Mouse (Mus musculus) hindbrain, embryonic 10.5 days (tissue): ENCODE measurements around the gene Cnppd1. TPM values are rescaled to one million over a fixed set of nuclear protein-coding genes. Genes with fewer than 3 reads are reported as not detected.

Experiments used
- DNase-seq: peaks from one replicate; pipeline ENCODE4 v3.0.0-alpha.2; 2017; ENCODE audit warnings: low spot score
- H3K27ac ChIP-seq: fragments of 300-500 bp; sonication (generic); 2 replicates; pipeline ENCODE4 v1.5.1; 2016; ENCODE audit warnings: mild to moderate bottlenecking, moderate library complexity
- H3K27me3 ChIP-seq: fragments of 300-500 bp; sonication (generic); 2 replicates; pipeline ENCODE4 v1.6.1; 2016; ENCODE audit warnings: mild to moderate bottlenecking; ENCODE audit not compliant: poor library complexity, insufficient read depth, severe bottlenecking
- H3K36me3 ChIP-seq: fragments of 300-500 bp; sonication (generic); 2 replicates; pipeline ENCODE4 v1.6.1; 2016; ENCODE audit warnings: mild to moderate bottlenecking, moderate library complexity
- H3K4me1 ChIP-seq: fragments of 300-500 bp; sonication (generic); replicated peaks from 2 replicates; pipeline ENCODE4 v1.6.1; 2016; ENCODE audit warnings: mild to moderate bottlenecking
- H3K4me3 ChIP-seq: fragments of 300-500 bp; sonication (generic); 2 replicates; pipeline ENCODE4 v1.5.1; 2016; ENCODE audit warnings: mild to moderate bottlenecking, moderate library complexity
- H3K9me3 ChIP-seq: fragments of 300-500 bp; sonication (generic); 2 replicates; pipeline ENCODE4 v1.6.1; 2016; ENCODE audit warnings: mild to moderate bottlenecking, moderate library complexity
- WGBS: fragments of 180-500 bp; shearing (Covaris S2); methylation state at CpG from one replicate; pipeline ENCODE4 v1.1.7; 2016; 5-methylcytosine and 5-hydroxymethylcytosine counted together
- polyA plus RNA-seq: library from polyadenylated mRNA; unstranded; fragments of >200 nt; fragmentation: Nextera tagmentation; extraction: Ambion mirVana; gene quantifications from 2 replicates; pipeline ENCODE4 v1.2.1, GENCODE M21; 2016

Cnppd1 gene
- 53.5 and 67.2 TPM in 2 replicates for polyA plus RNA-seq

DNA sequence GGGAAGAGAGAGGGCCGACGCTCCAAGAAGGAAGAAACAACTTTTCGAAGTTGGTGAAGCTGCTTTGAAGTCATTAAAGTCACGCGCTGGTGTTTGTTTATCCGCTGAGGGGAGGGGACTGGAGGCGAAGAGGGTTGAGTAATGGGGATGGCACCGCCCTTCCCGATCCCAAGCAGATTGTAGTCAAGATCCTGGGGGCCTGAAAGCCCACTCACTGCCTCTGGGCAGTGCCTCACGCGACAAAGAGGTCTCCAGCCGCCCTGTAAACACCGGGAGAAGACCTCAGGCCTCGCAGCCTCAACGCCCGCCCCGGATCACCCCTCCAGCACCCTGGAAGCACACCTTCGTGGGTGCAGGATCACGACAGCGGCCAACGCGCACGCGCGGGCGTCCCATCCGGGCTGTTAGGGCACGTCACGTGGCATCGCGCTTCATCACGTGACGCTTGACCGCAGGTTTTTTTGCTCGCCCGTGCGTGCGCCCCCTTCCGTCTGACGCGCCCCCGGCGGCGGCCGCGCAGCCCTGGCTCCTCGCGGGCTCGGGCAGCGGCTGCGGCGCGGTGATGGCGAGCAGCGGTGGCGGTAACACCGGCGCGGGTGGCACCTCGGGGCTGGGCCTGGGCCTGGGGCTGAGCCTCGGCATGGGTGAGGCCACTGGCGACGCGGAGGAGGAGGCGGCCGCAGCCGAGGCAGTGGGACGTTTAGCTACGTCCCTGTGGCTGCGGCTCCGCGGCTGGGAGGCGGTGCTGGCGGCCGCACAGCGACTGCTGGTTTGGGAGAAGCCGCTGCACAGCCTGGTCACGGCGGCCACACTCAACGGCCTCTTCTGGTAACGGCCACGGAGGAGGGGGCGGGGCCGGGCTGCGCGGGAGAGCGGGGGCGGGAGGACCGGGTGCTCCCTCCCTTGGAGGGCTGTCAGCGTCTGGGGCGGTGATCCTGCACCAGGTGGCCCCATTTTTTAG is at the start of gene Cnppd1, which contains the start of gene Retreg2:
Gene Cnppd1, minus strand, starts transcription at position 411 of the 961 bp plus-strand sequence.
Gene Retreg2, plus strand, starts transcription at position 478 of the 961 bp plus-strand sequence.
- under 1% methylated on average over 90 of the region's 91 CpGs for WGBS
- Histone ChIP-seq H3K9me3 (no peaks in the 10 kb centered on the region), H3K4me1 (peaks cover 30% of the 10 kb centered on the region), H3K4me3 (peak within 1 kb of the TSS; percentile 77), H3K27ac (peak within 1 kb of the TSS; percentile 95), H3K36me3 (peaks cover 60% of the 10 kb centered on the region), H3K27me3 (no peaks in the 10 kb centered on the region)
- DNase-seq: peak; percentile 97

- H3K36me3 ChIP-seq: peaks cover 34% of the 10 kb centered on the region
- H3K27ac ChIP-seq: peak within 1 kb of the TSS; percentile 91
- peak within 1 kb of the TSS; percentile 89 for H3K4me3 ChIP-seq
- peaks cover 31% of the 10 kb centered on the region for H3K4me1 ChIP-seq
- no peaks in the 10 kb centered on the region for H3K9me3 ChIP-seq
- no peaks in the 10 kb centered on the region for H3K27me3 ChIP-seq
- whole genome bisulfite sequencing: under 1% methylated on average over 56 of the region's 56 CpGs
- peak; percentile 96 for DNase-seq
Observed at GRCm38 (mm10) chr1:75191622-75192402, 49.3 kb upstream of the Cnppd1 start, which contains the start of the genes Ankzf1 and Atg9a. Gene Ankzf1 (plus strand): TSS chr1:75192151. Gene Atg9a (minus strand): TSS chr1:75192196.

DNA sequence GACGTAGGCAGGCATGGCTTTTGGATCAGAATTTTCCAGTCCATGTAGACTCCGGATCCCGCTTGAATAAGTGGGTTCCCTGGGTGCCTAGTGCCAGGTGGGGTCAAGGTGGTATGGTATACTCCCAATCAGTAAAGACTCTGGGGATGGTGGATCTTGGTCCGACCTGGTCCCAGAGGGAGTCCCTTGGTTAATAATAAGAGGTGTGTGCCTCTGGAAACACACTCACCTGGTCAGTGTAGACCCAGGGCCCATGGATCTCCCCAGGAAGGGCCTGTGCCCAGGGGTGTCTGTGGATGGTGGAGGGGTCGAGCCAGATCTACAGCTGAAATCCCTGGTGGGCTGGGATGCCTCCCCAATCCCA is 48.7 kb upstream of the Cnppd1 start:
- Histone ChIP-seq H3K27ac (peak overlapping the region; percentile 91), H3K4me3 (peak overlapping the region; percentile 89), H3K27me3 (no peaks in the 10 kb centered on the region), H3K9me3 (no peaks in the 10 kb centered on the region), H3K36me3 (peaks cover 34% of the 10 kb centered on the region), H3K4me1 (peaks cover 31% of the 10 kb centered on the region)
- 45% methylated on average over 5 of the region's 5 CpGs for WGBS
- no peak for DNase-seq

DNA sequence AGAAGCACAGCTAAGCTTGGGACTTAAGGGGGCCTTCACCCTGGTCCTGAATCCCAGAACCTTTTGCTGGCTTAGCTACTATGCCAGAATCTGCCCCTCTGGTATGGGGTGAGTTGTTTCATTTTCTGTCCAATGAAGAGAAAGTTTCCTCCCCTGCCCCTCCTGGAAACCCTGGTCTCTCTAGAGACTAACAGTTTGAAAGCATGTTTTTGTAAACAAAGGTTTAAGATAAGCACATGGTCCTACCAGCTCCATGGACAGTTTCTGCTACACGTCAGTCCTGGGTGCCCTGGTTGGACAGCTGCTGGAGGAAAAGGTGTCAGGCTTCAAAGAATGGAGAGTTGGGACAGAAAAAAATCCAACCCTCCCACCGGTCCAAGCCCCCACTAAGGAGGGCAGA is 48.1 kb upstream of the Cnppd1 start:
- Histone ChIP-seq H3K4me3 (peak overlapping the region; percentile 89; the same call in 1 of the 2 replicates), H3K27me3 (no peaks in the 10 kb centered on the region), H3K27ac (no peak overlapping the region), H3K9me3 (no peaks in the 10 kb centered on the region), H3K4me1 (peaks cover 31% of the 10 kb centered on the region), H3K36me3 (peaks cover 34% of the 10 kb centered on the region)
- no peak for DNase-seq
- WGBS: 72% methylated on average over 2 of the region's 2 CpGs

- H3K4me3 ChIP-seq: no peak overlapping the region
- H3K27ac ChIP-seq: no peak overlapping the region
- H3K4me1 ChIP-seq: peaks cover 23% of the 10 kb centered on the region
- peaks cover 45% of the 10 kb centered on the region for H3K36me3 ChIP-seq
- WGBS: 91% methylated on average over 2 of the region's 2 CpGs
- no peak for DNase-seq
- no peaks in the 10 kb centered on the region for H3K27me3 ChIP-seq
- H3K9me3 ChIP-seq: no peaks in the 10 kb centered on the region
Observed at GRCm38 (mm10) chr1:75187914-75188483, 45.5 kb upstream of the Cnppd1 start.

DNA sequence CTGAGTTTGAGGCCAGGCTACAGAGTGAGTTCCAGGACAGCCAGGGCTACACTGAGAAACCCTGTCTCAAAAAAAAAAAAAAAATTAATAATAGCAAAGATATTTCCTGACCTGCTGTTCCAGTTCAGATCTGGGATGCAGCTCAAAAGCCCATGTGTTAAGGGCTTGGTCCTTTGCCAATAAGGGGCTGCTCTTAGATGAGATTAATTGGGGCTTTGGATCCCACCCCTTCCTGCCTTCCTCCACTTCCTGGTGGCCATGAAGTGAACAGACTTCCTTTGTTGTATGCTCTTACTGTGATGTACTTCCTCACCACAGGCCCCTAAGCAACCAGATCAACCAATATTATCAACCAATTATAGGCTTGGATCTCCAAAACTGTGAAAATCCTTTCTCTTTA is 44.6 kb upstream of the Cnppd1 start:
- Histone ChIP-seq H3K27ac (no peak overlapping the region), H3K4me1 (peaks cover 16% of the 10 kb centered on the region), H3K27me3 (no peaks in the 10 kb centered on the region), H3K36me3 (peaks cover 54% of the 10 kb centered on the region), H3K4me3 (no peak overlapping the region), H3K9me3 (no peaks in the 10 kb centered on the region)
- DNase-seq: no peak

- Histone ChIP-seq H3K36me3 (peaks cover 68% of the 10 kb centered on the region), H3K4me1 (peaks cover 11% of the 10 kb centered on the region), H3K4me3 (no peak overlapping the region), H3K27ac (no peak overlapping the region), H3K9me3 (no peaks in the 10 kb centered on the region), H3K27me3 (no peaks in the 10 kb centered on the region)
- 92% methylated on average over 11 of the region's 11 CpGs for WGBS
- DNase-seq: no peak
Observed at GRCm38 (mm10) chr1:75185495-75185894, 43.0 kb upstream of the Cnppd1 start.

DNA sequence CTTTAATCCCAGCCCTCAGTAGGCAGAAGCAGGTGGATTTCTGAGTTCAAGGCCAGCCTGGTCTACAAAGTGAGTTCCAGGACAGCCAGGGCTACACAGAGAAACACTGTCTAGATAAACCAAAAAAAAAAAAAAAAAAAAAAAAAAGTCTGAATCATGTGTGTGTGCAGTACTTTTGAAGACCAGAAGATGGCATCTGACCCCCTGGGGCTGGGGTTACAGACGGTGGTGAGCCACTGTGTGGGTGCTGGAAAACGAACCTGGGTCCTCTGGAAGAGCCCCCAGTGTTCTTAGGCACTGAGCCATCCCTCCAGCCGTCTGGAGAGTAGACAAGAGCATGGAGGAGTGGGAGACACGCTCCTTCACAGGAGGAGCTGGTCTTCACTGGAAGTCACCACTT is 39.6 kb upstream of the Cnppd1 start:
- Histone ChIP-seq H3K27ac (no peak overlapping the region), H3K36me3 (peaks cover 67% of the 10 kb centered on the region), H3K9me3 (no peaks in the 10 kb centered on the region), H3K4me1 (peaks cover 34% of the 10 kb centered on the region), H3K27me3 (no peaks in the 10 kb centered on the region), H3K4me3 (no peak overlapping the region)
- 70% methylated on average over 4 of the region's 4 CpGs for WGBS
- no peak for DNase-seq

DNA sequence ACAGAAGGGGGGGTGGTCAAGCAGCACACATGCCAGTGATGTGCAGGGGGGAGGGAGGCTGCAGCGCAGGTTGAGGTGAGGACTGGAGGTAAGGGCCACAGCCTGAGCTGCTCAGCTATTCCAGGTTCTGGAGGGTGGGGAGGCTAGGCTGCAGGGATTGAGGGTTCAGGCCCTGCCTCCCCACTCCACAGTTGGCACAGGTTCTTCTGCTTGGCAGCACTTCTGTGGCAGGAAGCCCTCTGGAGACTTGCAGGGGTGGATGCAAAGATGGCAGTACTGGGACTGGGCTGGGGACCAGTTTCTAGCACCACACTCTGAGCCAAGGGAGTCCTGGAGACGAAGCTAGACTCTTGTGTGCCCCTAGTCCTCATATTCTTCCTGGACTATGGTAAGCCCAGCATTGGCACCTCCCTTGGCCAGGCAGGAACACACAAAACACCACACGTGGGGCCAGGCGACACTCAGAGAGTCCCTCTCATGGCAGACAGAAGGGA is 38.9 kb upstream of the Cnppd1 start:
- 88% methylated on average over 4 of the region's 4 CpGs for WGBS
- Histone ChIP-seq H3K27ac (no peak overlapping the region), H3K36me3 (peaks cover 68% of the 10 kb centered on the region), H3K4me1 (peaks cover 34% of the 10 kb centered on the region), H3K9me3 (no peaks in the 10 kb centered on the region), H3K4me3 (no peak overlapping the region), H3K27me3 (no peaks in the 10 kb centered on the region)
- no peak for DNase-seq

DNA sequence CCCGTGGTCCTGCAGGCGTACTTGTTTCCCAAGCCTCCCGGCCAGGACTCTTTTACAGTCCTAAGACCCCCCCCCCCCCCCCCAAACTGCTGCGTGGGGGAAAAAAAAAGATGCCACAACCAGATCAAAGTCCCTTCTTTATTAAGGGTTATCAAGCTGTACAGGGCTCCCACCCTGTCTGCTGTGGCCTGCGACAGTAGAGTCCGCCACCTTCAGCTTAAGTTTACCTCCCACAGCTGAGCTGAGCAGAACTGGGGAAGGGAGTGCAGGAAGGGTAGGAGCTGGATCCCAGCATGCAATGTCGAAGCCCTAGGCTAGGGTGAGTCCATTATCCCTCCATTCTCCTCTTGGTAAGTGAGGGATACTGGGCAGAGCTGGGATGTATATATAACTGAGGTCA is 38.2 kb upstream of the Cnppd1 start:
- Histone ChIP-seq H3K4me1 (peaks cover 34% of the 10 kb centered on the region), H3K4me3 (peak overlapping the region; percentile 73), H3K36me3 (peaks cover 68% of the 10 kb centered on the region), H3K9me3 (no peaks in the 10 kb centered on the region), H3K27me3 (no peaks in the 10 kb centered on the region), H3K27ac (peak overlapping the region; percentile 88)
- DNase-seq: no peak
- whole genome bisulfite sequencing: 39% methylated on average over 7 of the region's 7 CpGs

- Histone ChIP-seq H3K27me3 (no peaks in the 10 kb centered on the region), H3K36me3 (peaks cover 68% of the 10 kb centered on the region), H3K4me1 (peaks cover 34% of the 10 kb centered on the region), H3K9me3 (no peaks in the 10 kb centered on the region), H3K4me3 (peak within 1 kb of the TSS; percentile 73), H3K27ac (peak within 1 kb of the TSS; percentile 88)
- WGBS: under 1% methylated on average over 31 of the region's 31 CpGs
- DNase-seq: peak; percentile 94
Observed at GRCm38 (mm10) chr1:75180105-75180590, 37.6 kb upstream of the Cnppd1 start, which contains the start of gene Abcb6. Gene Abcb6 (minus strand): TSS chr1:75180392.
